Mouse (Mus musculus) cortical plate, adult 2 months (tissue): ENCODE data around the gene Itgb1bp2. TPM values are rescaled to one million over a fixed set of nuclear protein-coding genes. Genes with fewer than 3 reads are reported as not detected.
"Not testable (repeated sequence)": the region's sequence is repeated elsewhere in the genome, so short reads cannot be mapped to it uniquely, and the experiment has no call there.

Source experiments
- H3K27ac ChIP-seq: fragments of 200-500 bp; 2 replicates; pipeline ENCODE4 v1.5.1; 2012; ENCODE audit warnings: low read length, control low read depth, inconsistent platforms; ENCODE audit not compliant: insufficient read depth
- H3K4me1 ChIP-seq: fragments of 200-500 bp; 2 replicates; pipeline ENCODE4 v1.6.1; 2011; ENCODE audit warnings: low read length; ENCODE audit not compliant: control insufficient read depth, insufficient read depth
- H3K4me3 ChIP-seq: fragments of 200-500 bp; 2 replicates; pipeline ENCODE4 v1.5.1; 2011; ENCODE audit warnings: mild to moderate bottlenecking, low read length, control low read depth; ENCODE audit not compliant: insufficient read depth
- CTCF ChIP-seq: fragments of 200-500 bp; IDR thresholded peaks from 2 replicates; pipeline ENCODE4 v1.5.1; 2011; ENCODE audit warnings: mild to moderate bottlenecking, control low read depth, low read length; ENCODE audit not compliant: insufficient read depth; ENCODE audit errors: extremely low read depth
- POLR2A ChIP-seq: fragments of 200-500 bp; IDR thresholded peaks from 2 replicates; pipeline ENCODE4 v1.6.1; 2011; ENCODE audit warnings: mild to moderate bottlenecking, low read length, control low read depth; ENCODE audit not compliant: insufficient read depth; ENCODE audit errors: extremely low read depth
- polyA plus RNA-seq: library from polyadenylated mRNA; depleted of rRNA; stranded (reverse); fragments of >200 nt; gene quantifications from 2 replicates; pipeline ENCODE4 v1.2.3, GENCODE M21; 2012; rRNA removed

The Itgb1bp2 gene
- polyA plus RNA-seq, 1 experiment: 1.9 TPM

DNA sequence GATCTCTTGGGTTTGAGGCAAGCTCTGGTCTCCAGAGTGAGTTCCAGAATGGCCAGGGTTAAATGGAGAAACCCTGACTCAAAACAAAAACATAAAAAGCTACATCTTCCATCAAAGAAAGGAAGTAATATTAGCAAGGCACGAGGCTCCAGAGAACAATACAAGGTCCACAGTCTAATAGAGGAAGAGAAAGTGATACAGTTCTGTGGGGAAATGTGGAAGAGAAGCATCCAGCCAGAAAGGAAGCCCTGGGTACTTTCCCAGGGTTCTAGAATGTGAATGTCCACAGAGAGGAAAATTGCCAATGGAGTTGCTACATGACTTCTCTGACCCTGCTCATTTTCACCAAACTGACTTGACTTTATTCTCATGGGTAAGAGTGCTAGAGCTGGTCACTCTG, 2.3 kb downstream of the Itgb1bp2 start:
- Histone ChIP-seq H3K4me3 (no peak overlapping the region), H3K4me1 (no peaks in the 10 kb centered on the region)
- TF ChIP-seq CTCF (no peak), POLR2A (no peak)

DNA sequence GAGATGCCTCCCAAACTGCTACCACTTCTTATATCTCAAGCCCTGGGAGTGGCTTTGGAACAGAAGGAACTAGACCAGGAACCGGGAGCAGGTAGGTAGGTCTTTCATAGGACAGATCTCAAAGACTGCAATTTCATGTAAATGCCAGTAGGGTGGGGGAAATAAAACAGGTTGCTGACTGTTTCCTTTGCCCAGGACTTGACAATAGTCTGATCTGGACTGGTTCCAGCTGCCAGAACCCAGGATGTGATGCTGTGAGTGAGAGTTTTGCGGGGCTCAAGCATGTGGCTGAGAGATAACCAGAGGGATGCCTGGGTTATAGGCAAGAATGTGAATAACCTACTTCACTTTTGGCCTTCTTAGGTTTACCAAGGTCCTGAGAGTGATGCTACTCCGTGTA, 2.7 kb downstream of the Itgb1bp2 start:
- Histone ChIP-seq H3K27ac (no peak overlapping the region), H3K4me1 (no peaks in the 10 kb centered on the region), H3K4me3 (no peak overlapping the region)
- TF ChIP-seq CTCF: no peak
- TF ChIP-seq POLR2A: no peak

More for the DNA sequence above, 2.3 kb downstream of the Itgb1bp2 start:
- H3K27ac ChIP-seq: no peak overlapping the region

DNA sequence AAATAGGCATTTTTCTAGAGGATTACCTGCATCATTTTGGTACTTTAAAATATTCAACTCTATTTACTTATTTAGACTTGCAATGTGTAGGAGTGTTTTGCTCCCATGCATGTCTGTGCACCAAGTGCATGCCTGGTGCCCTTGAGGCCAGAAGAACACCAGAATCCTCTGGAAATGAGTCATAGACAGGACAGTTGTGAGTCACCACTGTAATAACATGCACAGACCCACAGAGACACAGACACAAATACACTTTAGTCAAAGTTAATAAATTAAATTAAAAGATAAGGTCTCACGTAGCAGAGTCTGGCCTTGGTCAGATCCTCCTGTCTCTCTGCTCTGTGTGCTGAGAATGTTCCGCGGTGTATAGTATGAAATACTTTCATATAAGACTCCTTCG, 23.3 kb downstream of the Itgb1bp2 start:
- Histone ChIP-seq H3K4me1 (no peaks in the 10 kb centered on the region), H3K27ac (no peak overlapping the region), H3K4me3 (no peak overlapping the region)
- TF ChIP-seq POLR2A (no peak), CTCF (no peak)

DNA sequence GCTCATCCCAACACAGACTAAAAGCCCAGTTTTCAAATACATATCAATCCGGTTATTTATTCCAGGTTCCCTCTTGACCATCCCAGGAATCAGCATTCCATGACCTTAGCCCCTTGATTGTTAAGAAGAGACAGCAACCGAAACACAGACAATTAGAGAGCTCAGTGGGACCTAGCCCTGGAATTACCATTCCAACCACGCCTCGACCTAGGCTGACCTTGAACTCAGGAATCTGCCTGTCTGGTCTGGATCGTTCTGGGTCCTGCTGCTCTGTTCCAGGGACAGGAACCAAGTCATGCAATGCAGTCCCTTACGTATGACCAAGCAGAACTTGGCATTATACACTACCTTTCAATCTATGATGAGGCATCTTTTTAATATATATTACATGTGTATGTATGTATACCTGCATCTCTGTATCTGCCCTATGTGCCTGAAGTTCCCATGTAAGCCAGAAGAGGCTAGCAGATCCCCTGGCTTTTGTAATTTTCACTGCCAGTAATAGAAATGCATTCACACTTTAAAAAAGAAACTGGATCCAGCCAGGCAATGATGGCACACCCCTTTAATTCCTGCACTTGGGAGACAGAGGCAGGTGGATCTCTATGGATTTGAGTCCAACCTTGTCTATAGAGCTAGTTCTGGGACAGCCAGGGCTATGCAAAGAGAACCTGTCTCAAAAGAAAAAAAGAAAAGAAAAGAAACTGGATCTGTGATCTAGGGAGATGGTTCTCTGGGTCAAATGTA, 32.9 kb downstream of the Itgb1bp2 start:
- no peaks in the 10 kb centered on the region for H3K4me1 ChIP-seq
- TF ChIP-seq POLR2A (no peak), CTCF (no peak)
- no peak overlapping the region for H3K4me3 ChIP-seq
- no peak overlapping the region for H3K27ac ChIP-seq

DNA sequence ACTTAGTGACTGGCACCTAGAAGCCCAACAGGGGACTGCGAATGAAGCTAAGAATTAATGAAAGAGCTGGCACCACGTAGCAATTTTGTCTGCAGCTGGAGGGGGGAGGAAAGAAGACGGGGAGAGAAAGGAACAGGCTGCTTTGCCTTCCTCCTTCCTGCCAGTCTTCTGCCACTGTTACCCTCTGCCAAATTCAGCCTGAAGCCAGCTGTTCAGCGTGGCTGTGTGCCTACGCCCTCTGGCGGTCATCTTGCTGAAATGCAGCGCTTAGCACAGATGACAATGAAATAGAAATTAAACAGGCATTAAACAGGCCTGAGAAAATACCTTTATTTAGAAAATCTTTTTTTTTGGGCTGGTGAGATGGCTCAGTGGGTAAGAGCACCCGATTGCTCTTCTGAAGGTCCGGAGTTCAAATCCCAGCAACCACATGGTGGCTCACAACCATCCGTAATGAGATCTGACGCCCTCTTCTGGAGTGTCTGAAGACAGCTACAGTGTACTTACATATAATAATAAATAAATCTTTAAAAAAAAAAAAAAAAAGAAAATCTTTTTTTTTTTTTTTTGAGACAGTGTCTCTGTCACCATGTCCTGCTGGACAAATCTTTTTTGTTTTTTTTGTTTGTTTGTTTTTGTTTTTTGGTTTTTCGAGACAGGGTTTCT, 37.7 kb downstream of the Itgb1bp2 start:
- H3K4me1 ChIP-seq, H3K27ac ChIP-seq, H3K4me3 ChIP-seq: not testable (repeated sequence)
- peak; percentile 65 for TF ChIP-seq CTCF

Other genes with a start within 250 kb of the Itgb1bp2 start
- gene Snx12, start 226.5 kb upstream of the Itgb1bp2 start, polyA plus RNA-seq: 31.5 and 33.1 TPM in 2 replicates
- 11.9 and 12.3 TPM in 2 replicates for gene Foxo4, start 194.6 kb upstream of the Itgb1bp2 start, polyA plus RNA-seq
- gene Gm614, start 185.1 kb upstream of the Itgb1bp2 start, polyA plus RNA-seq: not detected in 2 replicates
- gene Il2rg, start 180.8 kb upstream of the Itgb1bp2 start, polyA plus RNA-seq: 2.4 TPM in 2 replicates
- not detected in 2 replicates for gene Gm20489, start 180.1 kb upstream of the Itgb1bp2 start, polyA plus RNA-seq
- 31.6 and 33.1 TPM in 2 replicates for gene Med12, start 175.1 kb upstream of the Itgb1bp2 start, polyA plus RNA-seq
- gene Nlgn3, start 149.9 kb upstream of the Itgb1bp2 start, polyA plus RNA-seq: 49.1 and 51.5 TPM in 2 replicates
- gene Gjb1, start 72.7 kb upstream of the Itgb1bp2 start, polyA plus RNA-seq: 24.2 and 34.6 TPM in 2 replicates
- 177 and 193 TPM in 2 replicates for gene Zmym3, start 28.2 kb upstream of the Itgb1bp2 start, polyA plus RNA-seq
- gene Nono, start 19.8 kb upstream of the Itgb1bp2 start, polyA plus RNA-seq: 112 and 117 TPM in 2 replicates
- gene Taf1, start 83.6 kb downstream of the Itgb1bp2 start, polyA plus RNA-seq: 34.1 and 39.3 TPM in 2 replicates
- 301 and 326 TPM in 2 replicates for gene Ogt, start 191.0 kb downstream of the Itgb1bp2 start, polyA plus RNA-seq